Mouse (Mus musculus) myocyte (in vitro differentiated cells): ENCODE measurements around the gene Cntnap1.

Source experiments
- POLR2AphosphoS2 ChIP-seq: IDR thresholded peaks from one replicate; pipeline ENCODE4 v1.6.1; 2011; ENCODE audit warnings: low read depth, control low read depth; ENCODE audit not compliant: insufficient read length
- SRF ChIP-seq: IDR thresholded peaks from one replicate; pipeline ENCODE4 v1.6.1; 2011; ENCODE audit warnings: low read depth; ENCODE audit not compliant: control insufficient read depth, insufficient read length
- TCF12 ChIP-seq: IDR thresholded peaks from one replicate; pipeline ENCODE4 v1.6.1; 2011; ENCODE audit warnings: mild to moderate bottlenecking, control low read depth; ENCODE audit not compliant: poor library complexity, insufficient read depth, severe bottlenecking

DNA sequence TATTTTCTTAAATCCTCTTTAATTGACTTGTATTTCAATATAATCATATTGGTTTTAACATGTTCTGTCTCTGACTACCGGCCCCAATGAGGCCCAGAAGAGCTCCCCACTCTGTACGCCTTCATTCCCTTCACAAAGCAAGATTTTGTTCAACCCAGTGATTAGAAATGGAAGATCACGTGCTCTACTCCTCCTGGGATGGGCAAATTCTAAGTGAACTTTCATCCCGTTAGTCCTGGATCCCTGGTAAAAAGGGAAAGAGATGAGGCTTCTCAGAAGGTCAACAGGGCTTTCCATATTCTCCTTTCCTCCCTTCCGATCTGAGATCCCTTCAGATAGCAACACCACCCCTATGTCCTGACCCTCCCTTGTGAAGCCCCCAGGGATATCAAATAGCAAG lies 60.2 kb downstream of the Cntnap1 start:
- TF ChIP-seq TCF12, result no peak
- TF ChIP-seq SRF, result no peak
- TF ChIP-seq POLR2AphosphoS2, result no peak
